Mouse (Mus musculus): ENCODE results near the gene Zbtb48. TPM values are rescaled to one million over a fixed set of nuclear protein-coding genes. Genes with fewer than 3 reads are reported as not detected.

The Zbtb48 gene
- polyA plus RNA-seq, 1 experiment from 2014 or later: 21.1 TPM

GRCm38 (mm10) chr4:151988342-151989109 lies 38.9 kb downstream of the Zbtb48 start, which contains the start of gene Thap3:
Thap3 (minus strand) TSS chr4:151988997.
- ATAC-seq (ENCODE audit: low FRiP score) (peak; percentile 76), DNase-seq (ENCODE audit: low spot score, missing footprints) (peak; percentile 96)
- peaks cover 19% of the 10 kb centered on the region for H3K4me1 ChIP-seq (ENCODE audit: control insufficient read depth, insufficient read depth, low read length)
- no peaks in the 10 kb centered on the region for H3K9me3 ChIP-seq (ENCODE audit: control insufficient read depth, low read length)
- under 1% methylated on average over 54 of the region's 54 CpGs for WGBS
- H3K9ac ChIP-seq (ENCODE audit: low read length): peak within 1 kb of the TSS; percentile 93
- no peaks in the 10 kb centered on the region for H3K27me3 ChIP-seq (ENCODE audit: control insufficient read depth, insufficient read depth, low read length)
- peaks cover 15% of the 10 kb centered on the region for H3K36me3 ChIP-seq (ENCODE audit: control insufficient read depth, insufficient read depth, low read length)
- H3K4me3 ChIP-seq (ENCODE audit: low read depth, low read length): peak within 1 kb of the TSS; percentile 89
- H3K4me2 ChIP-seq: peak within 1 kb of the TSS; percentile 88
- peak within 1 kb of the TSS; percentile 50; the same call in 1 of the 2 replicates for H3K27ac ChIP-seq (ENCODE audit: low read depth, low read length)

DNA sequence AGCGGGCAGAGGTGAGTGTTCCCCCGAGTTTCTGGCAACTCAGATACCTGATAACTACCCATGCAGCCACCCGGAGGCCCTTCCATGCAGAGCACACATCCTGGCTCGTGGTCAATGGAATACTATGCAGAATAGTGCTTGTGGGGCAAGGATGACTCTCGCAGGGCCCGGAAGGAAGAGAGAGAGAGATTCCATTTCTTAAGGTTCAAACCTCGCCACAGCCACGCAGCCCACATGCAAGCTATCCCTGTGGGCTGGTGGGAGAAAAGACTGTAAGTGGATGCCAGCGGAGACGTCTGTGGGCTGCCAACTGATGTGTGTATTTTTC lies 39.5 kb downstream of the Zbtb48 start:
- Histone ChIP-seq H3K27me3 (ENCODE audit: control insufficient read depth, insufficient read depth, low read length) (no peaks in the 10 kb centered on the region), H3K27ac (ENCODE audit: low read depth, low read length) (no peak overlapping the region), H3K36me3 (ENCODE audit: control insufficient read depth, insufficient read depth, low read length) (peaks cover 15% of the 10 kb centered on the region), H3K9ac (ENCODE audit: low read length) (peak overlapping the region; percentile 93), H3K4me1 (ENCODE audit: control insufficient read depth, insufficient read depth, low read length) (peaks cover 20% of the 10 kb centered on the region), H3K4me3 (ENCODE audit: low read depth, low read length) (peak overlapping the region; percentile 89), H3K4me2 (peak overlapping the region; percentile 88), H3K9me3 (ENCODE audit: control insufficient read depth, low read length) (no peaks in the 10 kb centered on the region)
- no peak for ATAC-seq (ENCODE audit: low FRiP score)
- no peak for DNase-seq (ENCODE audit: low spot score, missing footprints)
- 37% methylated on average over 10 of the region's 10 CpGs for WGBS

DNA sequence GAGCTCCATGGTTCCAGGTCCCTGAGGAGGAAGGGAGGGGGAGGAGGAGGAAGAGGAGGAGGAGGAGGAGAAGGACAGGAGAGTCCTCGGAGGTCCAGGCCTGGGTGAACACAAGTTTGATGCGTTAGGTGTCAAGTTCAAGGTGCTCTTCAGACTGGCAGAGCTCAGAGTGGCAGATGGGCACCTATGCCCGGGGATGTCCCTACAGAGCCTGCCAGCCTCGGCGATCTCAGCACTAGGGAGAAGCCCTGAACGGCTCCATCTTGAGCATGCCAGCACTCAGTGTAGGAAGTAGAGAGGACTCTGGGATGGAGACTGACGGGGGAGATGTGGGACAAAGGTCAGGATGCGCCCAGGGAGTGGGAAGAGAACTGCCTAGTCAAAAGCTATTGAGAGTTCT lies 40.8 kb downstream of the Zbtb48 start:
- H3K4me2 ChIP-seq: no peak overlapping the region
- H3K9ac ChIP-seq (ENCODE audit: low read length): no peak overlapping the region
- peaks cover 14% of the 10 kb centered on the region for H3K36me3 ChIP-seq (ENCODE audit: control insufficient read depth, insufficient read depth, low read length)
- H3K27me3 ChIP-seq (ENCODE audit: control insufficient read depth, insufficient read depth, low read length): no peaks in the 10 kb centered on the region
- H3K4me3 ChIP-seq (ENCODE audit: low read depth, low read length): no peak overlapping the region
- H3K4me1 ChIP-seq (ENCODE audit: control insufficient read depth, insufficient read depth, low read length): peaks cover 20% of the 10 kb centered on the region
- no peak for DNase-seq (ENCODE audit: low spot score, missing footprints)
- H3K27ac ChIP-seq (ENCODE audit: low read depth, low read length): no peak overlapping the region
- no peak for ATAC-seq (ENCODE audit: low FRiP score)
- 69% methylated on average over 8 of the region's 8 CpGs for WGBS
- H3K9me3 ChIP-seq (ENCODE audit: control insufficient read depth, low read length): no peaks in the 10 kb centered on the region

- ATAC-seq (ENCODE audit: low FRiP score) (no peak), DNase-seq (ENCODE audit: low spot score, missing footprints) (no peak)
- no peak overlapping the region for H3K4me3 ChIP-seq (ENCODE audit: low read depth, low read length)
- 49% methylated on average over 10 of the region's 10 CpGs for WGBS
- H3K36me3 ChIP-seq (ENCODE audit: control insufficient read depth, insufficient read depth, low read length): peaks cover 6% of the 10 kb centered on the region
- H3K27ac ChIP-seq (ENCODE audit: low read depth, low read length): no peak overlapping the region
- H3K27me3 ChIP-seq (ENCODE audit: control insufficient read depth, insufficient read depth, low read length): no peaks in the 10 kb centered on the region
- no peaks in the 10 kb centered on the region for H3K9me3 ChIP-seq (ENCODE audit: control insufficient read depth, low read length)
- H3K4me1 ChIP-seq (ENCODE audit: control insufficient read depth, insufficient read depth, low read length): peaks cover 20% of the 10 kb centered on the region
- H3K9ac ChIP-seq (ENCODE audit: low read length): no peak overlapping the region
- no peak overlapping the region for H3K4me2 ChIP-seq
These were observed 41.6 kb downstream of the Zbtb48 start for GRCm38 (mm10) chr4:151985886-151986285.

DNA sequence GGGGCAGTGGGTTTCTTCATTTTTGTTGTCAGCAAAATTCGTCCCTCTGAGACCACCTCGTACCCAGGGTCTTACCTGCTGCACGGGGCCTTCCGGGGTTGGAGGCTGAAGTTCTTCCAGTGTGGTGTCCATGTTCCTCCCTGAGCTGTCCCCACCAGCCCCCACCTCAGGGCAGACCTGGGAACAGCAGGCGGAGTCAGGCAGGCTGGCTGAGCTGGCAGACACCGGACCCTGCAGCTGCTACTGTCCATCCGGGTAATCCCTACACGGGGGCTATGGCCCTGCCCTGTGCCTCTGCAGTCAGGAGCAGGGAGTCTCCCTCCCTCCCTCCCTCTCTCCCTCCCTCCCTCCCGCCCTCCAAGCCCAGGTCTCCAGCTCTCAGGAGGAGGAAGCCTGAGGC lies 43.9 kb downstream of the Zbtb48 start:
- H3K36me3 ChIP-seq (ENCODE audit: control insufficient read depth, insufficient read depth, low read length): peaks cover 10% of the 10 kb centered on the region
- H3K27me3 ChIP-seq (ENCODE audit: control insufficient read depth, insufficient read depth, low read length): no peaks in the 10 kb centered on the region
- ATAC-seq (ENCODE audit: low FRiP score): peak; percentile 20; the same call in 1 of the 2 replicates
- no peak overlapping the region for H3K27ac ChIP-seq (ENCODE audit: low read depth, low read length)
- WGBS: 34% methylated on average over 8 of the region's 9 CpGs
- no peak overlapping the region for H3K4me2 ChIP-seq
- no peak overlapping the region for H3K9ac ChIP-seq (ENCODE audit: low read length)
- peaks cover 15% of the 10 kb centered on the region for H3K4me1 ChIP-seq (ENCODE audit: control insufficient read depth, insufficient read depth, low read length)
- no peak for DNase-seq (ENCODE audit: low spot score, missing footprints)
- H3K4me3 ChIP-seq (ENCODE audit: low read depth, low read length): no peak overlapping the region
- H3K9me3 ChIP-seq (ENCODE audit: control insufficient read depth, low read length): no peaks in the 10 kb centered on the region

- Histone ChIP-seq H3K4me2 (no peak overlapping the region), H3K9me3 (ENCODE audit: control insufficient read depth, low read length) (no peaks in the 10 kb centered on the region), H3K4me1 (ENCODE audit: control insufficient read depth, insufficient read depth, low read length) (peaks cover 13% of the 10 kb centered on the region), H3K9ac (ENCODE audit: low read length) (no peak overlapping the region), H3K4me3 (ENCODE audit: low read depth, low read length) (no peak overlapping the region), H3K36me3 (ENCODE audit: control insufficient read depth, insufficient read depth, low read length) (peaks cover 10% of the 10 kb centered on the region), H3K27me3 (ENCODE audit: control insufficient read depth, insufficient read depth, low read length) (no peaks in the 10 kb centered on the region), H3K27ac (ENCODE audit: low read depth, low read length) (no peak overlapping the region)
- ATAC-seq (ENCODE audit: low FRiP score): no peak
- WGBS: 61% methylated on average over 17 of the region's 17 CpGs
- no peak for DNase-seq (ENCODE audit: low spot score, missing footprints)
These were observed 44.4 kb downstream of the Zbtb48 start for GRCm38 (mm10) chr4:151983043-151983442.

DNA sequence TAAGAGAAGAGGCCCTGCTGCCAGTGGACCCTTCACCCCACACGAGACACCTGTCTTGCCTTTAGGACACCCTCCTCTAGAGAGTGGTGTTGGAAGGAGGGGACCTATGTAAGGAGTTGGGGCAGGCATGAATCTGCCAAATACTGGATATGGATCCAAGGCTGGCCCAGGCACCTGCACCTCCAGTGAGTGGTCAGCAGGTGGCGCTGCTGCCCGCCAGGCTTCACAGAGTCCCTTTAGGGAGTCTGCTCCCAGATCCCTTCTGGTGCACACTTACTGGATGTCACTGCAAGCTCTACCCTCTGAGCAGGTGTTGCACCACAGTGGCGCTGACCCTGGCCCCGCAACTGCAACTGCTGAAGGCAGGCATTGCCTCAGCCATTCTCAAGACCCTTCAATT lies 46.1 kb downstream of the Zbtb48 start:
- H3K4me2 ChIP-seq: no peak overlapping the region
- H3K36me3 ChIP-seq (ENCODE audit: control insufficient read depth, insufficient read depth, low read length): peaks cover 10% of the 10 kb centered on the region
- no peak overlapping the region for H3K4me3 ChIP-seq (ENCODE audit: low read depth, low read length)
- DNase-seq (ENCODE audit: low spot score, missing footprints) (peak; percentile 98), ATAC-seq (ENCODE audit: low FRiP score) (peak; percentile 68)
- peaks cover 6% of the 10 kb centered on the region for H3K4me1 ChIP-seq (ENCODE audit: control insufficient read depth, insufficient read depth, low read length)
- whole genome bisulfite sequencing: 14% methylated on average over 5 of the region's 5 CpGs
- no peak overlapping the region for H3K9ac ChIP-seq (ENCODE audit: low read length)
- H3K27ac ChIP-seq (ENCODE audit: low read depth, low read length): no peak overlapping the region
- H3K9me3 ChIP-seq (ENCODE audit: control insufficient read depth, low read length): no peaks in the 10 kb centered on the region
- H3K27me3 ChIP-seq (ENCODE audit: control insufficient read depth, insufficient read depth, low read length): no peaks in the 10 kb centered on the region

- ATAC-seq (ENCODE audit: low FRiP score) (no peak), DNase-seq (ENCODE audit: low spot score, missing footprints) (no peak)
- 80% methylated on average over 8 of the region's 8 CpGs for WGBS
- H3K4me3 ChIP-seq (ENCODE audit: low read depth, low read length): no peak overlapping the region
- no peak overlapping the region for H3K9ac ChIP-seq (ENCODE audit: low read length)
- H3K27me3 ChIP-seq (ENCODE audit: control insufficient read depth, insufficient read depth, low read length): no peaks in the 10 kb centered on the region
- peaks cover 10% of the 10 kb centered on the region for H3K36me3 ChIP-seq (ENCODE audit: control insufficient read depth, insufficient read depth, low read length)
- no peak overlapping the region for H3K4me2 ChIP-seq
- no peaks in the 10 kb centered on the region for H3K9me3 ChIP-seq (ENCODE audit: control insufficient read depth, low read length)
- no peak overlapping the region for H3K27ac ChIP-seq (ENCODE audit: low read depth, low read length)
- H3K4me1 ChIP-seq (ENCODE audit: control insufficient read depth, insufficient read depth, low read length): peaks cover 6% of the 10 kb centered on the region
These were observed 46.8 kb downstream of the Zbtb48 start for GRCm38 (mm10) chr4:151980699-151981098.

DNA sequence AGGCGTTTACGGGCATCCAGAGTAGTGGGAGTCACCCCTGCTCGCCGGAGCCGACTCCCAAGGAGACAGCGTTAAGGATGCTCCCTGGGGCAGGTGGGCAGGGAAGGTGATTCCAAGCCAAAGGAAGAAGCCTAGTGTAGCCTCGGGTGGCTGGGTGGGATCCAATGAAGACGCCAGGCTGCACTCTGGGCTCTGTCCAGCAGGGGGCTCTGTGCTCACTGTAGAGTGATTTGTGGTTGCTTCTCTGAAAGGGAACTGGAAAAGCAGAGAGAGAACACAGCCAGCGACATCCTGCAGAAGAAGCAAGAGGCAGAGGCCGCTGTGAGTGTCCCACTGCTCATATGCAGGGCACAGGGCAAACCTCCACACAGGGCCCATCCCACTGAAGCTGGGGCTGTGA lies 49.7 kb downstream of the Zbtb48 start:
- Histone ChIP-seq H3K4me2 (no peak overlapping the region), H3K9ac (ENCODE audit: low read length) (no peak overlapping the region), H3K27me3 (ENCODE audit: control insufficient read depth, insufficient read depth, low read length) (no peaks in the 10 kb centered on the region), H3K4me3 (ENCODE audit: low read depth, low read length) (no peak overlapping the region), H3K36me3 (ENCODE audit: control insufficient read depth, insufficient read depth, low read length) (peaks cover 21% of the 10 kb centered on the region), H3K27ac (ENCODE audit: low read depth, low read length) (no peak overlapping the region), H3K9me3 (ENCODE audit: control insufficient read depth, low read length) (no peaks in the 10 kb centered on the region; the same call in 1 of the 2 replicates), H3K4me1 (ENCODE audit: control insufficient read depth, insufficient read depth, low read length) (no peaks in the 10 kb centered on the region)
- DNase-seq (ENCODE audit: low spot score, missing footprints): peak; percentile 99
- ATAC-seq (ENCODE audit: low FRiP score): no peak
- WGBS: 48% methylated on average over 10 of the region's 10 CpGs

All from midbrain, embryonic 11.5 days (tissue).